Mouse (Mus musculus): ENCODE data around the gene Cltrn.

Gene Cltrn

DNA sequence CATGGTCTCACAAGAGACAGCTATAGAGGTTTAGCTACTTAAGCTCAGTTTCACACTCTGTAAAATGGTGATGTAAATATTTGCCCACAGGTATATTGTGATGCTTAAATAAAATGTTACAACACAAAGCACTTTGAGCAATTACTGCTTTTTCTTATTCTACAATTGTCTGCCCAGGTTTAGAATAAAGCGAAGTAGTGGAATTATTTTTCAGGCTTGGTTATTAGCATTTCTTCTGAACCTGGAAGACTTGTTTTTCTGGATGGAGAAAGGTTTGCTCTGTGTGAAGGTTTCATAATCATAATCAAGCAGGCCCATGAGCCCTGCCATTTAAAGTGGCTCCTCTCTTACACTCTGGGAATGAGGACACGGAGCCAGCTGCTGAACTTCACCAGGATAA is 50.4 kb downstream of the Cltrn start, which contains the start of gene Ace2:
Gene Ace2, plus strand, starts transcription at position 301 of the 400 bp plus-strand sequence.
- no peak for DNase-seq (ENCODE audit: low spot score in 2 of 2)

DNA sequence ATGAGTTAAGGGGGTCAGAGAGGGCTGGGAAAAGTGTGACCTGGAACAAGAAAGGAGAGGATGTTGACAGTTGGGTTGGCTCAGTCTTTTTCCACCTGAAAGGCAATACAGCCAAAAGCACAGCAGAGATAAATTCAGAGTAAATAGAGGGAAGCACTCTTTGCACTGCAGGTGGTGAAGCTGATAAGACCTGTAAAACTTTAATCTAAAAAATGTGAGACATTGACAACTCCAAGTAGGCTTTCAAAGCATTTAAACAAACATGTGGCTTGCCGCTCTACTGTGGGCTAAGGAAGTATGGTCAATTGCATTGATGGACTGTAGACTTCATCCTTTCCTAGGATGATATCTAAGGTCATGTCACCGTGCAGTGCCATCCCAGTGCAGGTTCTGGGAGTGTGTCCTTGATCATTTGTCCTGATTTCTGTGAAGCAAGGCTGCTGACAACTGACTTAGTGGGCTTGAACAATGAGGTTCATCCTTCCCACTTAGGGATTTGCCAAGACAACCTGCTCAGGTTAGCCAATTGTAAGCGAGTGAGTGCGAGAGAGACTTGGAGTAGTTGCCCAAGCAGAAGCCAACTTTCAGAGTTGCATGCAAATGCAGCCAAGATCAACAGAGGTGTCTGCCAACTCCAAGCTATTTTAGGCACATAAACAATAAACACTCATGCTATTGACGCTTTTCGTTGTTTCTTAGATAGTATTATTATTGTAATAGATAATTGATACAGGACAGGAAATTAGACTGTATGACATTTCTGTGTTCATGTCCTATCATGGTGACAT is 57.0 kb downstream of the Cltrn start:
- DNase-seq (ENCODE audit: low spot score in 2 of 2): no peak

- DNase-seq (ENCODE audit: low spot score in 2 of 2): no peak
Measured at GRCm38 (mm10) chrX:164152703-164153102, 64.1 kb downstream of the Cltrn start.

GRCm38 (mm10) chrX:164153606-164154005 is 65.0 kb downstream of the Cltrn start:
- no peak for DNase-seq (ENCODE audit: low spot score in 2 of 2)

DNA sequence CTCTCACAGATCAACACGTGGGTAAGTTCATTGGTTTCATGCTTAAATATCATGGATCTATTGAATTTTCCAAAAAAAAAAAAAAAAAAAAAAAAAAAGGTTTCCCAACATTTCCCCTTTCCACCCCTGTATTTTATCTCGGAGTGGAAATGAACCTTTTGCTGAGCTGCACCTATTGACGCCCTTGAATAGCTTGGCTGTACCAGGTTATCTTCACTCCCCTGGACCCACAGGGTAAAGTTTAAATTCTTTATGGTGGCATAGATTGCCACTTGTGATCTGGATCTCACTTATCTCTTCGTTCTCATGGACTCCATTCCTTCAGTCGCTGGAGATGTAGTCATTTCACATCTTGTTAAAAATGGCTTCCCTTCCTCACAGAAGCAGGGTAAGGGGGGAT is 66.0 kb downstream of the Cltrn start:
- no peak for DNase-seq (ENCODE audit: low spot score in 2 of 2)

DNA sequence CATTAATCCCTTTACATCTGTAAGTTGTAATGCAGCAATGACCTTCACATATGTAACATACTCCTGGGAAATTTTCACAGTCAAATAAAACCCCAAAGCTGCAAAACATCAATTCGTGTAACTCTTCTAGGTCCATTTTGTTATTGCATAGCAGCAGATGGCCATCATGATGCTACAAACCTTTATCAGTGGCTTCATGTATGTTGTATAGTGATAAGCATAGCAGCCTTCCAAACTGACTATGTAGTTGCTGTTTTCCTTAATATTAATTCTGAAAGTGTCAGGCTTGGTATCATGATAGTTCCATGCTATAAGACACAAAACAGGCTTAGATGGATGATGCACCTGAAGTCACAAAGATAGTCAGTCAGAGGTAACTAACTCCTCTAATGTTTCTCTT is 76.1 kb downstream of the Cltrn start:
- DNase-seq (ENCODE audit: low spot score in 2 of 2): no peak

Data from frontal cortex, postnatal 14 days (tissue).